Mouse (Mus musculus) inflammation-experienced regulatory T-cells (primary cell): ENCODE results near the gene Gm8926. TPM values are rescaled to one million over a fixed set of nuclear protein-coding genes. Genes with fewer than 3 reads are reported as not detected.

ENCODE experiments used
- polyA plus RNA-seq, 2 experiments: library from polyadenylated mRNA; unstranded; fragments of 100-300 nt; shearing (Covaris generic); gene quantifications; one replicate each; pipeline ENCODE4 v1.2.1; 2017

Gm8926 gene
- polyA plus RNA-seq: 1 to 10 TPM in 1 of 2 experiments, not detected in 1; 1.2 TPM

DNA sequence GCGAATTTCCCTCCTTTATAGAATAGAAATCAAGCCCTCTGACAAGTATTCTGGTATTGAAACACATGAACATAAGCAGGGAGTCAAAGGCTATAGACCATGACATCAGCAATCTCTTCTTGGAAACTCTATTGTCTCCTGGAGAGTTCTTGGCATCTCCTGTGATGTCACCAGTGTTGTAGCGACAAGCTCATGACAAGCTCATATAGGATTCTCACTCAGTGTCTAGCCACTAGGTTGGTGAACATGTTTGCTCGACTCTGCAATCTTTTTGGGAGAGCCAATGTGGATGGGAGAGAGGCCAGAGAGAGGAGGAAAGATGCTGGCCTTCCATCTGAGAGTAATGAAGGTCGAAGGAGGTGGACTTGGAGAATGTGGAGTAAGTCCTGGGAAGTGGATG, at the start of gene Gm8926:
Gene Gm8926, plus strand, starts transcription at position 301 of the 400 bp plus-strand sequence.

Other genes starting within 250 kb of the Gm8926 start
- gene Gm6460, start 175.6 kb upstream of the Gm8926 start, polyA plus RNA-seq: not detected
- gene Gm8922, start 88.6 kb upstream of the Gm8926 start, polyA plus RNA-seq: 1 to 10 TPM in 1 of 2 experiments, not detected in 1; 2.5 TPM
- gene Gm6465, start 75.0 kb downstream of the Gm8926 start, polyA plus RNA-seq: not detected
- under 1 TPM in 1 of 2 experiments, not detected in 1; 0.25 TPM for gene 4933402N22Rik, start 147.5 kb downstream of the Gm8926 start, polyA plus RNA-seq